Mouse (Mus musculus): ENCODE data around the gene Lyve1. TPM values are rescaled to one million over a fixed set of nuclear protein-coding genes. Genes with fewer than 3 reads are reported as not detected.

Lyve1 gene
- polyA plus RNA-seq, 1 experiment from 2014 or later, result 25.4 TPM

GRCm38 (mm10) chr7:110809585-110810557 lies 53.2 kb downstream of the Lyve1 start:
- Histone ChIP-seq H3K27ac (no peak overlapping the region), H3K4me1 (replicated peaks) (peaks cover 10% of the 10 kb centered on the region), H3K27me3 (no peaks in the 10 kb centered on the region), H3K4me3 (replicated peaks) (no peak overlapping the region), H3K9ac (no peak overlapping the region), H3K36me3 (peaks cover 93% of the 10 kb centered on the region), H3K9me3 (replicated peaks) (no peaks in the 10 kb centered on the region), H3K4me2 (no peak overlapping the region)
- WGBS (ENCODE audit: insufficient replicate concordance), result 86% methylated on average over 18 of the region's 18 CpGs
- no peak for DNase-seq
- ATAC-seq (ENCODE audit: low read depth), result no peak

DNA sequence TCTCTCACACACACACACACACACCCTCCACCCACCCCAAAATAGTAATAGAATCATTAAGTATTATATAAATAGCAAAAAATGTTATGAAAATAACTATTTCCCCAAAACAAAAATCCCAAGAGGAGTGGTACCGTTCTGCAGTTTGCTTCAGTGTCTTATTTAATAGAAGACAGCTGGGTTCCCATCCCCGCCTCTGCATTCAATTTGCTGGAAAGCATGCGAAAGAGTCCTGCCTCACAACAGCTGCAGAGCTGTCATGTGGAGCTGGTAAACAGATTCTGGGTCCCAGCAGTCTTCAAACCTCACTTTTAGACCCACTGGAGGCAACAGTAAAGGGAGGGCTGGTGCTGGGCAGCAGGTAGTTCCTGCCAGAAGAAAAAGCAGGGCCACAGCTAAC lies 54.1 kb downstream of the Lyve1 start:
- Histone ChIP-seq H3K27ac (no peak overlapping the region), H3K9ac (no peak overlapping the region), H3K27me3 (no peaks in the 10 kb centered on the region), H3K4me1 (replicated peaks) (peaks cover 4% of the 10 kb centered on the region), H3K9me3 (replicated peaks) (no peaks in the 10 kb centered on the region), H3K36me3 (peaks cover 94% of the 10 kb centered on the region), H3K4me2 (no peak overlapping the region), H3K4me3 (replicated peaks) (no peak overlapping the region)
- 81% methylated on average over 3 of the region's 3 CpGs for WGBS (ENCODE audit: insufficient replicate concordance)
- ATAC-seq (ENCODE audit: low read depth) (no peak), DNase-seq (no peak)

DNA sequence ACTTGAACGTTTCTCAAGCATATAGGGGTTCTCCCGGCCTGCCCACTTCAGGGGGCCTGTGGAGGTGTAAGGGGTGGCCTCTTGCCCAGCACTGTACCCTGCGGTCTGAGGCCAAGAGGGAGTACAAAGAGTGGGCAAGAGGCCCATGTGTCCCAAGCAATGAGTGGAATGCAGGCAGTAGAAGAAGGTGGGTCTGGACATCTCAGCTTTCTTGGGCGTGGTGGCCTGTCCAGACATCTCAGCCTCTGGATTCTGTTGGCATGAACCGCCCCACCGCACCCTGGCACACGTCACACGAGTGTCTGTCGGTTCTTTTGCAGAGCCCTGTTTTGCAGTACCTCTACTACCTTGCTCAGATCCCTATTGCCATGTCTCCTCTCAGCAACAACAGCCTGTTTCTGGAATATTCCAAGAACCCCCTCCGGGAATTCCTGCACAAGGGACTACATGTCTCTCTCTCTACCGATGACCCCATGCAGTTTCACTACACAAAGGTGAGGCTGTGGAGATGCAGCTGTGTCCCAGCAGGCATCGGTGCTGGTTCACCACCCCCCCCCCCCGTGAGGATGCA lies 55.5 kb downstream of the Lyve1 start:
- DNase-seq (no peak), ATAC-seq (ENCODE audit: low read depth) (no peak)
- Histone ChIP-seq H3K9me3 (replicated peaks) (no peaks in the 10 kb centered on the region), H3K36me3 (peaks cover 96% of the 10 kb centered on the region), H3K4me3 (replicated peaks) (no peak overlapping the region), H3K9ac (no peak overlapping the region), H3K4me2 (no peak overlapping the region), H3K4me1 (replicated peaks) (no peaks in the 10 kb centered on the region), H3K27me3 (no peaks in the 10 kb centered on the region), H3K27ac (no peak overlapping the region)
- WGBS (ENCODE audit: insufficient replicate concordance), result 89% methylated on average over 13 of the region's 13 CpGs

- H3K27me3 ChIP-seq, result no peaks in the 10 kb centered on the region
- no peaks in the 10 kb centered on the region for H3K9me3 ChIP-seq (replicated peaks)
- H3K4me2 ChIP-seq, result no peak overlapping the region
- 90% methylated on average over 3 of the region's 3 CpGs for WGBS (ENCODE audit: insufficient replicate concordance)
- H3K4me3 ChIP-seq (replicated peaks), result no peak overlapping the region
- H3K9ac ChIP-seq, result no peak overlapping the region
- H3K4me1 ChIP-seq (replicated peaks), result no peaks in the 10 kb centered on the region
- peaks cover 94% of the 10 kb centered on the region for H3K36me3 ChIP-seq
- DNase-seq (no peak), ATAC-seq (ENCODE audit: low read depth) (no peak)
- no peak overlapping the region for H3K27ac ChIP-seq
Observed at GRCm38 (mm10) chr7:110804266-110804665, 58.8 kb downstream of the Lyve1 start.

- H3K4me3 ChIP-seq (replicated peaks), result no peak overlapping the region
- no peak for ATAC-seq (ENCODE audit: low read depth)
- H3K9ac ChIP-seq, result no peak overlapping the region
- no peaks in the 10 kb centered on the region for H3K27me3 ChIP-seq
- H3K4me2 ChIP-seq, result no peak overlapping the region
- H3K4me1 ChIP-seq (replicated peaks), result no peaks in the 10 kb centered on the region
- 96% methylated on average over 10 of the region's 10 CpGs for WGBS (ENCODE audit: insufficient replicate concordance)
- H3K9me3 ChIP-seq (replicated peaks), result no peaks in the 10 kb centered on the region
- H3K27ac ChIP-seq, result no peak overlapping the region
- H3K36me3 ChIP-seq, result peaks cover 89% of the 10 kb centered on the region
- DNase-seq, result no peak
Observed at GRCm38 (mm10) chr7:110803131-110803530, 59.9 kb downstream of the Lyve1 start.

DNA sequence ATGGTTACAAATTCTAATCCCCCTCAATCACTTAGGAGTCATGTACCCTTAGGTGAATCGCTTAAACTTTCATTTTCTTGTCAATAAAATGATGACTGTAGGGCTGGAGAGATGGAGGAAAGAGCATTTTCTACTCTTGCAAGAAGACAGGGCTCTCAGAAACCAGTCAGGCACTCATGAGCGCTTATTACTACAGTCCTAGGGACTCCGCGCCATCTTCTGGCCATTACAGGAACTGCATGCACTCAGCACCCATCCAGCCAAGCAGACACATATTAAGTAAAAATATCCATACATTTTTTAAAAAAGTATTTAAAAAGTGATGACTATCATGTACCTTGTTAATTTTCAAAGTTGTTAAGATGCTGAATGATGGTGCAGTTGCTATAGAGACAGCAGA lies 62.0 kb downstream of the Lyve1 start:
- H3K4me2 ChIP-seq, result no peak overlapping the region
- peaks cover 10% of the 10 kb centered on the region for H3K4me1 ChIP-seq (replicated peaks)
- no peak overlapping the region for H3K27ac ChIP-seq
- peaks cover 92% of the 10 kb centered on the region for H3K36me3 ChIP-seq
- H3K4me3 ChIP-seq (replicated peaks), result no peak overlapping the region
- no peaks in the 10 kb centered on the region for H3K27me3 ChIP-seq
- DNase-seq, result peak; percentile 66
- no peak overlapping the region for H3K9ac ChIP-seq
- ATAC-seq (ENCODE audit: low read depth), result peak; percentile 41
- WGBS (ENCODE audit: insufficient replicate concordance), result 2% methylated on average over 4 of the region's 4 CpGs
- no peaks in the 10 kb centered on the region for H3K9me3 ChIP-seq (replicated peaks)

Small RNAs within 50 kb of the gene (microRNA-seq; reads per million reads assigned to microRNA genes)
- gene Gm47282, result not detected

Other genes with a start within 250 kb of the Lyve1 start
- 5.3 and 5.4 TPM in 2 replicates for gene Sbf2, start 248.3 kb downstream of the Lyve1 start, polyA plus RNA-seq (2015; fragmentation: Nextera tagmentation; extraction: Ambion mirVana)
- gene Adm, start 235.6 kb downstream of the Lyve1 start, polyA plus RNA-seq (2015; fragmentation: Nextera tagmentation; extraction: Ambion mirVana), result 4.2 and 5.1 TPM in 2 replicates
- 26.2 and 34.2 TPM in 2 replicates for gene Ampd3, start 95.0 kb downstream of the Lyve1 start, polyA plus RNA-seq (2015; fragmentation: Nextera tagmentation; extraction: Ambion mirVana)
- gene Rnf141, start 18.8 kb downstream of the Lyve1 start, polyA plus RNA-seq (2015; fragmentation: Nextera tagmentation; extraction: Ambion mirVana), result 24.0 and 30.3 TPM in 2 replicates
- gene Mrvi1, start 119.2 kb upstream of the Lyve1 start, polyA plus RNA-seq (2015; fragmentation: Nextera tagmentation; extraction: Ambion mirVana), result 6.2 and 9.4 TPM in 2 replicates
- gene Ctr9, start 165.7 kb upstream of the Lyve1 start, polyA plus RNA-seq (2015; fragmentation: Nextera tagmentation; extraction: Ambion mirVana), result 29.3 and 35.6 TPM in 2 replicates
- 429 and 601 TPM in 2 replicates for gene Eif4g2, start 219.8 kb upstream of the Lyve1 start, polyA plus RNA-seq (2015; fragmentation: Nextera tagmentation; extraction: Ambion mirVana)

Data from liver, embryonic 13.5 days (tissue).